Mouse (Mus musculus) layer of hippocampus, postnatal 14 days (tissue): ENCODE measurements around the gene Mtfr1l. TPM values are rescaled to one million over a fixed set of nuclear protein-coding genes. Genes with fewer than 3 reads are reported as not detected.

Experiments used
- DNase-seq, 2 experiments: peaks; one replicate each; pipeline ENCODE4 v3.0.0; 2021 to 2022; ENCODE audit warnings: low spot score in 2 of 2, mixed read lengths in 1 of 2
- long read RNA-seq, 2 experiments: library from polyadenylated mRNA; stranded (forward); transcript quantifications; one replicate each; pipeline ENCODE4 v2.0.0; 2021
- total RNA-seq, 2 experiments: library from RNA; stranded (reverse); gene quantifications; 2 replicates each; pipeline ENCODE4 v1.2.3; 2021

Mtfr1l gene
- 10 to 100 TPM; 73.0 to 77.8 TPM for total RNA-seq
- long read RNA-seq, experiment 1, transcript Mtfr1l-201 (7 exons, 2,025 nt), result minor isoform, 37 of 158 reads
- long read RNA-seq, experiment 1, transcript Mtfr1l-202 (7 exons, 1,969 nt), result major isoform, 60 of 158 reads
- long read RNA-seq, experiment 1, partial matches to known transcripts, result 23 of 158 reads
- long read RNA-seq, experiment 1, other reads (novel, unspliced or antisense), result 38 of 158 reads
- long read RNA-seq, experiment 2, transcript Mtfr1l-201 (7 exons, 2,025 nt), result minor isoform, 38 of 154 reads
- long read RNA-seq, experiment 2, transcript Mtfr1l-202 (7 exons, 1,969 nt), result major isoform, 62 of 154 reads
- long read RNA-seq, experiment 2, partial matches to known transcripts, result 20 of 154 reads
- long read RNA-seq, experiment 2, other reads (novel, unspliced or antisense), result 34 of 154 reads

GRCm38 (mm10) chr4:134534932-134535786, at the start of gene Mtfr1l:
TSS of gene Mtfr1l (minus strand) at chr4:134535387.
- peak; percentile 96 to 97 for DNase-seq

DNA sequence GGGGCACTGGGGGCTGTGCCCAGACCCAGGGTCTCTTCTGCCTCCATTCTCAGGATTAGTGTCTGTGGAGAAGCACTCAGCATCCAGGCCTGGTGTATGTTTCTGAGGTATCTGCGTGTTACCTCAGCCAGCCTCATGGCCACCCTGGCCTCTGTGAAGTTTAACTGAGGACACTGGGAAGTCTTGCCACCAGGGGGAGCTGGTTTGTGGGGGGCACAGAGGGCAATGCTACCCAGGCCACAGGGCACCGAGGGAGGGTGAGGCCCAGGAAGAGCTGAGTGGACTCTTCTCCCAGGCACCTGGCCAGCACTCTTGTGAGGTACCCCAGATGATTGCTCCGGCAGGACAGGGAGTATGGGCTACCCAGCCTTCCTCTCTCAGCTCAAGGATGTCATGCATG, 48.3 kb upstream of the Mtfr1l start:
- DNase-seq, result no peak

- no peak for DNase-seq
Measured at GRCm38 (mm10) chr4:134581365-134581764, 46.2 kb upstream of the Mtfr1l start.

DNA sequence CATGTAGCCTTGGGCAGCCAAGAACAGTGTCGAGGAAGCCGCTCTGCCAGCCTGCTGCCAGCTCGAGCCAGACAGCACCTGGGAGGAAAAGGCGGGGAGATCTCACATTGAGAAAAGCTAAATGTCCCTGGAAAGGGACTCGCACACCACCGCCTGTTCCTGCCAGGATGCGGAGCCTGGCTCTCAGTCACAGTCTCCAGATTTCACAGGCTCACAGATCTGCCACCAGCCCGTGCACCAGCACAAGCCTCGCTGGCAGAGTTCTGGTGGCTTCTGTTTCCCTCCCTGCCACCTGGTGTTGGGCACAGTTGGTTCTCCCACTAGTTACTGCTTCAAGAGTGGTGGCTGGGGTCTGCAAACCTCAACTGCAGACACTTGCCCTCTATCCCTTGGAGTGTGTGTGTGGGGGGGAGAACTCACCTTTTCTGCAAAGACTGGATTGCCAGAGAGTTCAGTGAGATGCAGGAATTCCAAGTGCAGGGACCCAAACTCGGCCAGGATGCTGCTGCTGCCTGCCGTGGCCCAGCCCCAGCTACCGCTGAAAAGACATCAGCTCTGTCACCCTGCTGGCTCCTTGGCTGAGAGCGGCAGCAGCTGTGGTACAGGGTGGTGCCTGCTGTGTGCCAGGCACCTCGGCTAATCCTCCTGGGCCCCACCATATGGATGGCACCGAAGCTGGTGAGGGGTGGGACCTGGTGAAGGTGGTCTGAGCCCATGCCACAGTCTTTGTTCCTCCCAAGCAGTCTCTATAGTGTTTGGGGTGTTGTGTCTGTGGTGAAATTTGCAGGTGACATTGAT, 45.4 kb upstream of the Mtfr1l start:
- peak; percentile 87 to 94 for DNase-seq

GRCm38 (mm10) chr4:134579620-134580019, 44.4 kb upstream of the Mtfr1l start:
- no peak for DNase-seq

DNA sequence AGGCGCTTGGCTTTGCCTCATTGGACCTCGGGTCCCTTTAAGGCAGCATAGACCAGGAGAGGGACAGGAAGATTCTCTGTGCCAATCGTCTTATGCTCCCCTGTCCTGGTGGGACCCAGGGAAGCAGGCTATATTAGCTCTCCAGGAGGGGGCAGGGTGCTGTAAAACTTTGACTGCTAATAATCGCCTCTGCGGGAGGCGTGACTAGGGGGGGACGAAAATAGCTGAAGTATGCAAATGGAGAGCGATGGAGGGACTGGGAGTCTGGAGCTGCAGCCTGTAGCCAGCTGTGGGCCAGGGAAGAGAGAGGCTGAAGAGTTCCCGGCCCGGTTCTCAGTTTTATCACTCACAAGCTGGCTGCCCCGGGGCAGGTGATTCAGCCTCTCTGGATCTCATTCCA, 44.0 kb upstream of the Mtfr1l start:
- DNase-seq, result no peak

GRCm38 (mm10) chr4:134578407-134578806, 43.2 kb upstream of the Mtfr1l start:
- DNase-seq, result no peak

DNA sequence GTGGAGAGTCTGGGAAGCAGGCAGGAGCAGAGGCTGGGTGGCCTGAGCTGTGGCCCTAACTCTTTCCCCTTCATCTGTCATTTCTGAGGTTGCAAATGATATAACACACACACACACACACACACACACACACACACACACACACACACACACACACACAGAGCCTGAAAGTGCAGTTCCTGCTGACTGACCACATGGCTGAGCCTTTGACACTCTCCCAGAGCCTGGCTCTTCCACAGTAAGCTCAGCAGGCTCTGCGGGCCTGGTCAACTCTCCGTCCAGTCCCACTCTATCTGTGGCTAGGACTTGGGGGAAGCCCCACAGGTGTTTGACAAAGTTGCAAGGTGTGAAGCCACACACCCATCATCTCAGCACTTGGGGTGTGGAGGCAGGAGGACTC, 42.1 kb upstream of the Mtfr1l start:
- no peak for DNase-seq

- no peak for DNase-seq
Measured at GRCm38 (mm10) chr4:134575486-134575885, 40.3 kb upstream of the Mtfr1l start.

DNA sequence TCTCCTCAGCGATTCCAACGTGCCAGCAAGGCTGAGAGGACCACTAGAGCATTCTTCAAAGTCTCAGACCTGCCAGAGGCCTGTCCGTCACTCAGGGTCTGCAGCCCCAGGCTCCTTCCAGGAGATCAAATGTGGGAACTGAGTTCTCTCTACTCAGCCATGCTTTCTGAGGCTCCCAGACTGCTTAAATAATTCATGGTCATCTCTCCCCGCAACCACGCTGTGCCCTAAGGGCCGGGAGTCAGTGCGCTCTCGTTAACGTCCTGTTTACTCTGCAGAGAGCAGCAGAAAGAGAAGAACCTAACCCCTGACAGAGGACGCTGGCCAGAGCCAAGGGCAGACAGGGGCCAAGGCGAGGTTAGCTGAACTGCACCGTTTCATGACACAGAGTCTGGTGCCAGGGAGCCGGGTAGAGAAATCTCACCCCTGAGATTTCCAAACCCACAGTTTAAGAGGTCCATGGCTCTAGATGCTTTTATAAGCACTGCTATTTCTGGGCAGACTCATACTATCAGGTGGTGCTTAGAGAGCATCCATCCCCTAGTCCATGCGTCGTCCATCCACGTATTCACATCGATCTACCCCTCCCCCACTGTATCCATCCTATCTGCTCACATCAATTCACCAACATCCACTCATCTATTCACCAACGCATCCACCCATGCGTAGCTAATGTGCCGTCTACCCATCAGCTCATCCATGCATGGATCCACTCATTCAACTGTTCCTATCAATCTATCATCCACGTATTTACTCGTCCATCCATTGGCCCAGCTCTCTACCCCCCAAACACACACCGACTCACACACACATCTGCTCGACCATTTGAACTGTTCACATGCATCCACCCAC, 37.5 kb upstream of the Mtfr1l start:
- no peak for DNase-seq

DNA sequence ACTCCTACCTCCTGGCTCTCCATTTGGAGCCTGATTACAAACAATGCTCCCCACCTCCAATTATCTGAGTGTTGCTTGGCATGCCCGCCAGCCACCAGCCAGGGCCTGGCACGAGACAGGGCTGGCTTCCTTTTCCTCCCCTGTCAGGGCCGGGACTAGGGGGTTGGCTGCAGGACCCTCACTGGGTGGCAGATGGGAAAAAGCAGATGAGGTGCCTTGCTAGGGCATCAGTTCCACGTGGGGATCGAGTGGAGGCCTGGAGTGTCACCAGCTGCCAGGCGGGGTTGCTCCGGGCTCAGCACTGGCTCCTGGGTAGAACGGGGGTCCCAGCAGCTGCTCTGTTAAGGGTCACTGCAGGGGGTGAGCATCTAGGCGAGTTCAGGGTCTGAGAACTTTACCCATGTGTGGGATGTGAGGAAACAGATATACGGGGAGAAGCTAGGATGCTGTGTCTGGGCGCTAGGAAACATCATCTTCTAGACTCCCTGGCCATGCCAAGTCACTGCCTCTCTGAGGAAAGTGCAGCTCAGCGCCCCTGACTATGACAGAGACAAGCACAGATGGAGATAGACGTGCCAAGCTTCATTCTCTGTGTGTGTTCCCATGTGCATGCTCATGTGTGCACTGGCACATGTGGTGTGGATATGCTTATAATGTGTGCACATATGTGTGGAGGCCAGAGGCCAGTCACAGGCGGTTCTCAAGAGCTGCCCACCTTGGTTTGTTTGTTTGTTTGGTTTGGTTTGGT, 35.7 kb upstream of the Mtfr1l start:
- no peak for DNase-seq

- no peak for DNase-seq
Measured at GRCm38 (mm10) chr4:134569831-134570230, 34.6 kb upstream of the Mtfr1l start.

- no peak for DNase-seq
Measured at GRCm38 (mm10) chr4:134569205-134569604, 34.0 kb upstream of the Mtfr1l start.

DNA sequence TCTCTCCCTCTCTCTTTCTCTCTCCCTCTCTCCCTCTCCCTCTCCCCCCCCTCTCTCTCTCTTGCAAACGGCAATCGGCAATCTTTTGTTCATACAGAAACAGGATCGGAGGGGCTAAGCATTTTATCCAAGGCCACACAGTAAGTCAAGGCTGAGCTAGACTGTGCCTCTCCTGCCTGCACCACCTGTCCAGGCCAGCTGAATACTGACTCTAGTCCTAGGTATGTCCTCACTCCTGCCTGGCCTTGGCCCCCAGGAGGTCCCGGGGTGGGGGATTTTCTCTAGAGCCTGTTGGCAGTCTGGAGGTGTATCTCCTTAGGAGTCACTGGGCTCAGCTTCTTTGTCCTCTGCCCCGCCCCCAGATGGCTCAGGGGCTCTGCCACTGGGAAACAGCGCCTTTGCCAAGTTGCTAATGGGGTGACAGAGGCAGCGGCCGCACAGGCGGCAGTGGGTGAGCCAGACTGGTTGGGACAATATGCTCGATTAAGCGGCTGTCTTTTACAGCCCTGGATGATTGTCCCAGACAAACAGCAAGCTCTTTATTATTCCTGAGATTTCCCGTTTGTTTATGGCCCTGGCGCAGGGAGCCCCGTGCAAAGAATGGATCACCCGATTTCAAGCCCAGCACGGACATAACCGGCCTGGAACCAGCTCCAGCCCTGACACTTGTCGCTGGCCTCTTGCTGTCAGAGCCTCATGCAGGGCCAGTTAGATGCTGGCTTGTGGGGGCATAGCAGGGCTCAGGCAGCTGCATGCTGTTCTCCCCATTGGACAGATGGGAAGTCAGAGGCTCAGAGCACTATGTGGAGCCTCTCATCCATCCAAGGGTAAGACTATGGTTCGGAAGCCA, 32.4 kb upstream of the Mtfr1l start:
- peak; percentile 35 to 63 for DNase-seq

DNA sequence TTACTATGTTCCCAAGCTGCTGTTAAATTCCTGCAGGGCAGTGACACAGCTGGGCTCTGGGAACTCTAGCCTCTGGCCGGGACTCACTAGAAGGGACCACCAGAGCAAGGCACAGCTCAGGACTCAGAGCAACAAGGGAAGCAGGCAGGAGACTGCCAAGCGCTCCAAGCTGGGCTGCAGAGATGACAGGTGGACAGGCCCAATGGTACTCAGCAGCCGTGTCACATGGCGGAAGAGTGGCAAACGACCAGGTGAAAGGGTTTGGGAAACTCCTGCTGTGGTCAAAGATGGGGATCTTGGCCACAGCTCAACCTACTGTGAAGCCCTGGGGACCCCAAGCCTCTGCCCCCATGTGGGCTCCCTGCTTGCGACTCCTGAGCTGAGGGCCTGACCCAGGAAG, 28.9 kb upstream of the Mtfr1l start:
- no peak for DNase-seq

DNA sequence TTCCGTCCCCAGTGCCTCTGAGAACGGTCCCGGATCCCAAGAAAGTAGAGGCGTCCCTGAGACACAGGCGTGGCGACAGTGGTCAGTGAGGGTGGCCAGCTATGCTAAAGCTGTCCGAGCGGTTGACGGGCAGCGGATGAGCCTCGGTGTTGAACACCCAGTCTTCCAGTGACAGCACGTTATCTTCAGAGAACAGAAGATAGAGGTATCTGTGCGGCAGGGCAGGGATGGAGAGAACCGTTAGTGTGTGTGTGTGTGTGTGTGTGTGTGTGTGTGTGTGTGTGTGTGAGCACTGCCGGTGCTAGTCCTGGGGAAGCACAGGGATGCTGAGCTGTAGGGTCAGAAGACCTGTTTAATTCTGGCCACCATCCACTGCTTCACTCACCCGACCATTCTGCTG, 28.4 kb upstream of the Mtfr1l start:
- DNase-seq, result no peak

DNA sequence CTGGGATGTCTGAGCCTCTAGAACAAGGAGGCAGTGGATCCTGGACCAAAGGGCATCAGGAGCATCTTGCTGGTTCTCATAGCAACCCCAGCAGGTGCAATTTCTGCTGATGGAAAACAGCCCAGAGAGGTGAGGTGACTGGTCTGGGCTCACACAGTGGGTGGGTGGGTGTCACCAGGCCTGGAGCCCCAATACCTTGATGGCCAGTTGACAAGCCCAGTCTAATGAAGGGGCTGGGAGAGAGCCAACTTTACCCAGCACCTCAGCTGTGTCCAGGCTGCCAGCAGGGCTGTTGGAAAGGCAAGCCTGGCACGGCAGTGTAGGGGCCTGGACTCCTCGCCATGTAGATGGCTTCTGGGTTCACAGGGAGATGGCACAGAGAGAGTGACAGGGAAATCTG, 26.8 kb upstream of the Mtfr1l start:
- DNase-seq, result no peak

- no peak for DNase-seq
Measured at GRCm38 (mm10) chr4:134560699-134561098, 25.5 kb upstream of the Mtfr1l start.

DNA sequence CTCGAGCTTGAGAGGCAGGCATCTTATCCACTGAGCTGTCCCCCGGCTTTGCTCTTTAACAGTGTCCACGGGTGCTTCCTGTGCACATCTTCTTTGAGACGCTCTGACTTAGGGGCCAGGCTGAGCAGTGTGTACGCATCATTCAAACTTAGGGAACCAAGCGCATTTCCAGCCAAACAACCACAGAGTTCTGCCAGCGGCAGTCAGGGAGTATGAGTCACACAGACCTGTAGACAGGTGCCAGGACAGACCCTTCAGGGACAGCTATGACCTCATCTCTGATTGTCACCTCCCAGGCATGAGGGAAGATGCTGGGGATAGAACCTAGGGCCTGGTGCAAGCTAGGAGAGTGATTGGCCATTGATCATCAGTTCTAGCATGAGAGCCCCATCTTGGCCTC, 24.0 kb upstream of the Mtfr1l start:
- DNase-seq, result no peak
